Mouse (Mus musculus) MEL (cell line): ENCODE data around the gene Alg9. TPM values are rescaled to one million over a fixed set of nuclear protein-coding genes. Genes with fewer than 3 reads are reported as not detected.

ENCODE experiments used
- DNase-seq: peaks from one replicate; pipeline ENCODE4 v3.0.0; 2011; ENCODE audit warnings: low read depth, low spot score
- H3K27ac ChIP-seq: 2 replicates; pipeline ENCODE4 v1.5.1; 2012; ENCODE audit warnings: low read depth, mild to moderate bottlenecking, control low read depth, low read length, moderate library complexity; ENCODE audit not compliant: control insufficient read depth
- H3K27me3 ChIP-seq, 2 experiments: fragments of 150-350 bp in 1 of 2; sonication (generic) in 1 of 2; 2 replicates each; pipeline ENCODE4 v1.6.1; 2012; ENCODE audit warnings: low read length in 2 of 2, mild to moderate bottlenecking in 2 of 2, improper control_type of control experiment in 1 of 2, moderate library complexity in 1 of 2; ENCODE audit not compliant: insufficient read depth in 2 of 2, control insufficient read depth in 1 of 2
- H3K36me3 ChIP-seq, 2 experiments: 2 replicates each; pipeline ENCODE4 v1.6.1; 2012 to 2014; ENCODE audit warnings: low read length in 2 of 2, improper control_type of control experiment in 1 of 2, inconsistent platforms in 1 of 2, mild to moderate bottlenecking in 1 of 2; ENCODE audit not compliant: insufficient read depth in 2 of 2, control insufficient read depth in 1 of 2
- H3K4me1 ChIP-seq, 2 experiments: fragments of 150-350 bp in 1 of 2; sonication (generic) in 1 of 2; 2 replicates each; pipeline ENCODE4 v1.6.1; 2012; ENCODE audit warnings: low read length in 2 of 2, improper control_type of control experiment in 1 of 2, mild to moderate bottlenecking in 1 of 2; ENCODE audit not compliant: insufficient read depth in 2 of 2, control insufficient read depth in 1 of 2
- H3K4me3 ChIP-seq, 2 experiments: fragments of 150-350 bp in 1 of 2; sonication (generic) in 1 of 2; 2 replicates each; pipeline ENCODE4 v1.5.1; 2012; ENCODE audit warnings: low read depth in 2 of 2, low read length in 2 of 2, mild to moderate bottlenecking in 2 of 2, moderate library complexity in 2 of 2, control low read depth in 1 of 2, improper control_type of control experiment in 1 of 2; ENCODE audit not compliant: control insufficient read depth in 1 of 2, insufficient read depth in 1 of 2
- H3K79me2 ChIP-seq: 2 replicates; pipeline ENCODE4 v1.6.1; 2012; ENCODE audit warnings: mild to moderate bottlenecking, low read length, moderate library complexity; ENCODE audit not compliant: control insufficient read depth, poor library complexity, insufficient read depth
- H3K9ac ChIP-seq: 2 replicates; pipeline ENCODE4 v1.6.1; 2012; ENCODE audit warnings: low read depth, mild to moderate bottlenecking, control low read depth, low read length, moderate library complexity; ENCODE audit not compliant: control insufficient read depth, poor library complexity, severe bottlenecking
- H3K9me3 ChIP-seq: fragments of 150-350 bp; sonication (generic); replicated peaks from 2 replicates; pipeline ENCODE4 v1.6.1; 2012; ENCODE audit warnings: mild to moderate bottlenecking, low read length, improper control_type of control experiment, moderate library complexity; ENCODE audit not compliant: insufficient read depth
- BHLHE40 ChIP-seq: IDR thresholded peaks from 2 replicates; pipeline ENCODE4 v1.6.1; 2012; ENCODE audit warnings: low read depth, mild to moderate bottlenecking, inconsistent platforms, low read length, improper control_type of control experiment, borderline replicate concordance
- CHD1 ChIP-seq: IDR thresholded peaks from 2 replicates; pipeline ENCODE4 v1.6.1; 2012; ENCODE audit warnings: low read depth, mild to moderate bottlenecking, inconsistent platforms, low read length, improper control_type of control experiment
- CTCF ChIP-seq, 3 experiments: IDR thresholded peaks in 2 of 3; conservative IDR thresholded peaks in 1 of 3; 2 replicates each; pipeline ENCODE4 v1.5.1; 2011 to 2012; ENCODE audit warnings: low read length in 3 of 3, low read depth in 2 of 3, mild to moderate bottlenecking in 2 of 3, improper control_type of control experiment in 1 of 3, inconsistent platforms in 1 of 3, mixed read lengths in 1 of 3, moderate library complexity in 1 of 3; ENCODE audit not compliant: control insufficient read depth in 1 of 3, insufficient read depth in 1 of 3, poor library complexity in 1 of 3, severe bottlenecking in 1 of 3
- E2F4 ChIP-seq: IDR thresholded peaks from 2 replicates; pipeline ENCODE4 v1.6.1; 2011; ENCODE audit warnings: low read depth, low read length, improper control_type of control experiment, borderline replicate concordance
- EP300 ChIP-seq, 2 experiments: IDR thresholded peaks; 2 replicates each; pipeline ENCODE4 v1.6.1; 2011; ENCODE audit warnings: improper control_type of control experiment in 2 of 2, low read length in 2 of 2, low read depth in 1 of 2, mild to moderate bottlenecking in 1 of 2
- ETS1 ChIP-seq: IDR thresholded peaks from 2 replicates; pipeline ENCODE4 v1.6.1; 2012; ENCODE audit warnings: low read depth, mild to moderate bottlenecking, inconsistent platforms, low read length, improper control_type of control experiment, moderate library complexity
- GABPA ChIP-seq: IDR thresholded peaks from 2 replicates; pipeline ENCODE4 v1.6.1; 2012; ENCODE audit warnings: low read depth, mild to moderate bottlenecking, inconsistent platforms, low read length, improper control_type of control experiment, moderate library complexity
- GATA1 ChIP-seq: IDR thresholded peaks from 2 replicates; pipeline ENCODE4 v1.6.1; 2011; ENCODE audit warnings: low read depth, low read length, improper control_type of control experiment
- HCFC1 ChIP-seq: IDR thresholded peaks from 2 replicates; pipeline ENCODE4 v1.6.1; 2012; ENCODE audit warnings: low read depth, mild to moderate bottlenecking, inconsistent platforms, low read length, improper control_type of control experiment, moderate library complexity
- JUND ChIP-seq: IDR thresholded peaks from 2 replicates; pipeline ENCODE4 v1.6.1; 2011; ENCODE audit warnings: low read depth, mild to moderate bottlenecking, improper control_type of control experiment, low read length
- KAT2A ChIP-seq: conservative IDR thresholded peaks from 2 replicates; pipeline ENCODE4 v1.6.1; 2012; ENCODE audit warnings: low read depth, low read length, improper control_type of control experiment, inconsistent platforms
- MAX ChIP-seq: IDR thresholded peaks from 2 replicates; pipeline ENCODE4 v1.6.1; 2011; ENCODE audit warnings: low read length, improper control_type of control experiment
- MAZ ChIP-seq: IDR thresholded peaks from 2 replicates; pipeline ENCODE4 v1.6.1; 2012; ENCODE audit warnings: low read depth, mild to moderate bottlenecking, inconsistent platforms, low read length, improper control_type of control experiment
- MXI1 ChIP-seq: IDR thresholded peaks from 2 replicates; pipeline ENCODE4 v1.6.1; 2011; ENCODE audit warnings: mild to moderate bottlenecking, low read depth, low read length, improper control_type of control experiment
- MYB ChIP-seq: IDR thresholded peaks from 2 replicates; pipeline ENCODE4 v1.6.1; 2011; ENCODE audit warnings: mild to moderate bottlenecking, low read depth, low read length, improper control_type of control experiment
- MYC ChIP-seq: IDR thresholded peaks from 2 replicates; pipeline ENCODE4 v1.6.1; 2011; ENCODE audit warnings: low read depth, mild to moderate bottlenecking, low read length, improper control_type of control experiment, moderate library complexity
- NELFE ChIP-seq: IDR thresholded peaks from 2 replicates; pipeline ENCODE4 v1.6.1; 2011; ENCODE audit warnings: low read depth, low read length, improper control_type of control experiment
- POLR2A ChIP-seq, 2 experiments: IDR thresholded peaks; 2 replicates each; pipeline ENCODE4 v1.6.1; 2011 to 2012; ENCODE audit warnings: low read length in 2 of 2, mild to moderate bottlenecking in 2 of 2, control low read depth in 1 of 2, improper control_type of control experiment in 1 of 2, low read depth in 1 of 2, moderate library complexity in 1 of 2; ENCODE audit not compliant: control insufficient read depth in 1 of 2, insufficient read depth in 1 of 2, poor library complexity in 1 of 2
- POLR2AphosphoS5 ChIP-seq: IDR thresholded peaks from 2 replicates; pipeline ENCODE4 v1.6.1; 2012; ENCODE audit warnings: low read depth, borderline replicate concordance, mild to moderate bottlenecking, inconsistent platforms, low read length, moderate library complexity, mixed read lengths
- RAD21 ChIP-seq: IDR thresholded peaks from 2 replicates; pipeline ENCODE4 v1.6.1; 2011; ENCODE audit warnings: mild to moderate bottlenecking, low read depth, low read length, improper control_type of control experiment
- SIN3A ChIP-seq: IDR thresholded peaks from 2 replicates; pipeline ENCODE4 v1.6.1; 2012; ENCODE audit warnings: low read length, improper control_type of control experiment, inconsistent platforms
- SMC3 ChIP-seq: IDR thresholded peaks from 2 replicates; pipeline ENCODE4 v1.6.1; 2011; ENCODE audit warnings: low read depth, low read length, improper control_type of control experiment
- TAL1 ChIP-seq: IDR thresholded peaks from 2 replicates; pipeline ENCODE4 v1.6.1; 2012; ENCODE audit warnings: mild to moderate bottlenecking, inconsistent platforms, low read length, moderate library complexity, mixed read lengths
- TBP ChIP-seq: IDR thresholded peaks from 2 replicates; pipeline ENCODE4 v1.8.0; 2011; ENCODE audit warnings: low read depth, low read length, improper control_type of control experiment
- TCF12 ChIP-seq: IDR thresholded peaks from 2 replicates; pipeline ENCODE4 v1.6.1; 2014; ENCODE audit warnings: low read depth, mild to moderate bottlenecking, inconsistent platforms, low read length, improper control_type of control experiment, moderate library complexity
- USF1 ChIP-seq: IDR thresholded peaks from 2 replicates; pipeline ENCODE4 v1.6.1; 2014; ENCODE audit warnings: low read depth, mild to moderate bottlenecking, inconsistent platforms, low read length, improper control_type of control experiment, moderate library complexity
- USF2 ChIP-seq, 2 experiments: IDR thresholded peaks; 2 replicates each; pipeline ENCODE4 v1.6.1; 2011 to 2012; ENCODE audit warnings: improper control_type of control experiment in 2 of 2, low read length in 2 of 2, borderline replicate concordance in 1 of 2, inconsistent platforms in 1 of 2, low read depth in 1 of 2, mild to moderate bottlenecking in 1 of 2; ENCODE audit not compliant: insufficient read depth in 1 of 2
- ZC3H11A ChIP-seq: IDR thresholded peaks from 2 replicates; pipeline ENCODE4 v1.6.1; 2012; ENCODE audit warnings: low read depth, mild to moderate bottlenecking, inconsistent platforms, low read length, improper control_type of control experiment
- ZMIZ1 ChIP-seq: IDR thresholded peaks from 2 replicates; pipeline ENCODE4 v1.6.1; 2012; ENCODE audit warnings: low read depth, mild to moderate bottlenecking, inconsistent platforms, low read length, improper control_type of control experiment, moderate library complexity
- ZNF384 ChIP-seq: IDR thresholded peaks from 2 replicates; pipeline ENCODE4 v1.6.1; 2012; ENCODE audit warnings: low read depth, mild to moderate bottlenecking, inconsistent platforms, low read length, improper control_type of control experiment
- polyA plus RNA-seq, 2 experiments: library from polyadenylated mRNA; stranded (reverse) in 1 of 2; unstranded in 1 of 2; fragments of >175 nt in 1 of 2; fragments of >200 nt in 1 of 2; gene quantifications; 2 replicates each; pipeline versions ENCODE4 v1.2.1 to v1.2.4; 2012; ENCODE audit warnings: low replicate concordance in 2 of 2, low read depth in 1 of 2; ENCODE audit not compliant: insufficient read length in 2 of 2, insufficient read depth in 1 of 2, missing spikeins in 1 of 2
- total RNA-seq: library from RNA; depleted of rRNA; stranded (reverse); fragments of 300-350 nt; gene quantifications from 2 replicates; pipeline ENCODE4 v1.2.3, GENCODE M21; 2012

Gene Alg9
- total and polyA plus RNA-seq, 3 experiments, result 23.3 to 46.7 TPM; not detected in 1

GRCm38 (mm10) chr9:50848821-50849220 lies 74.0 kb downstream of the Alg9 start:
- no peak for TF ChIP-seq EP300 (IDR thresholded peaks at IDR 0.05; ENCODE audit: low read depth in 1 of 2, low read length in 2 of 2)
- no peak for TF ChIP-seq E2F4
- TF ChIP-seq BHLHE40, result no peak
- no peak for TF ChIP-seq POLR2A (IDR thresholded peaks at IDR 0.05; ENCODE audit: control insufficient read depth in 1 of 2, insufficient read depth in 1 of 2, low read depth in 1 of 2, low read length in 2 of 2, poor library complexity in 1 of 2)
- no peak for TF ChIP-seq MAX
- TF ChIP-seq USF1, result no peak
- TF ChIP-seq NELFE, result no peak
- no peak for TF ChIP-seq KAT2A
- TF ChIP-seq USF2 (IDR thresholded peaks at IDR 0.05; ENCODE audit: borderline replicate concordance in 1 of 2, insufficient read depth in 1 of 2, low read depth in 1 of 2, low read length in 2 of 2), result no peak
- no peak for TF ChIP-seq HCFC1
- TF ChIP-seq CTCF (IDR thresholded peaks at IDR 0.05 in 2 of 3, conservative IDR thresholded peaks at IDR 0.05 in 1 of 3; ENCODE audit: control insufficient read depth in 1 of 3, insufficient read depth in 1 of 3, low read depth in 2 of 3, low read length in 3 of 3, poor library complexity in 1 of 3, severe bottlenecking in 1 of 3), result no peak
- TF ChIP-seq MAZ, result no peak
- no peak for TF ChIP-seq MXI1
- TF ChIP-seq TCF12, result no peak
- TF ChIP-seq ZNF384, result no peak
- TF ChIP-seq TAL1, result no peak
- TF ChIP-seq MYB, result no peak
- TF ChIP-seq GABPA, result no peak
- TF ChIP-seq TBP, result no peak
- TF ChIP-seq ZMIZ1, result no peak
- Histone ChIP-seq H3K9ac (no peak overlapping the region), H3K36me3 (peaks cover 0 to 6% of the 10 kb centered on the region in 2 experiments; a peak in 2 of 4 replicates), H3K4me3 (no peak overlapping the region), H3K79me2 (no peaks in the 10 kb centered on the region), H3K9me3 (no peaks in the 10 kb centered on the region), H3K4me1 (peaks cover 2 to 18% of the 10 kb centered on the region in 2 experiments; a peak in 3 of 4 replicates), H3K27ac (no peak overlapping the region), H3K27me3 (no peaks in the 10 kb centered on the region)
- DNase-seq, result no peak

- H3K27ac ChIP-seq, result no peak overlapping the region
- H3K4me1 ChIP-seq, result peaks cover 7 to 22% of the 10 kb centered on the region in 2 experiments; a peak in 3 of 4 replicates
- peak; percentile 62 for TF ChIP-seq SIN3A
- TF ChIP-seq MAZ, result no peak
- no peak for TF ChIP-seq GATA1
- TF ChIP-seq ZC3H11A, result peak; percentile 95
- peak; percentile 67 to 96 (median 74) for TF ChIP-seq CTCF (IDR thresholded peaks at IDR 0.05 in 2 of 3, conservative IDR thresholded peaks at IDR 0.05 in 1 of 3; ENCODE audit: control insufficient read depth in 1 of 3, insufficient read depth in 1 of 3, low read depth in 2 of 3, low read length in 3 of 3, poor library complexity in 1 of 3, severe bottlenecking in 1 of 3)
- no peak for TF ChIP-seq TBP
- TF ChIP-seq RAD21, result peak; percentile 96
- TF ChIP-seq CHD1, result no peak
- TF ChIP-seq POLR2AphosphoS5, result no peak
- TF ChIP-seq BHLHE40, result no peak
- TF ChIP-seq ZNF384, result no peak
- TF ChIP-seq JUND, result no peak
- TF ChIP-seq SMC3, result peak; percentile 96
- no peak for TF ChIP-seq MYC
- no peak for TF ChIP-seq ETS1
- TF ChIP-seq, all 39 proteins: peak for 5
- Histone ChIP-seq H3K79me2 (no peaks in the 10 kb centered on the region), H3K4me3 (peak overlapping the region; percentile 25 to 32), H3K9ac (no peak overlapping the region), H3K9me3 (no peaks in the 10 kb centered on the region), H3K36me3 (peaks cover 0 to 10% of the 10 kb centered on the region in 2 experiments; a peak in 2 of 4 replicates), H3K27me3 (no peaks in the 10 kb centered on the region)
- DNase-seq, result peak; percentile 93
Measured at GRCm38 (mm10) chr9:50849249-50849648, 74.4 kb downstream of the Alg9 start.
